ENCODE assay signal across 36 mouse cellular contexts in genomic region chr5:123487659-123488395, GRCm38 (mm10). TPM values are rescaled to one million over a fixed set of nuclear protein-coding genes. Genes with fewer than 3 reads are reported as not detected.
DNase-seq lines count a peak whose midpoint lies in the region; ATAC-seq and TF ChIP-seq lines count a peak whose summit lies in the region.
"Had no signal": no experiment of that assay in that cellular context is flagged by ENCODE, and none has a peak within 500 bp of the region (broad histone marks: within the 10 kb centered on the region; RNA-seq: fewer than 3 reads in every experiment).

No protein-coding gene starts in this region.

- H3K4me1 ChIP-seq in midbrain, embryonic 11.5 days (ENCODE audit: control insufficient read depth, insufficient read depth, low read length) = no peaks in the 10 kb centered on the region
- H3K4me1 ChIP-seq in midbrain, postnatal 0 days (ENCODE audit: insufficient read depth, low read length) = peaks cover 5% of the 10 kb centered on the region; the same call in 1 of the 2 replicates

- 83% methylated on average over 11 of the region's 11 CpGs for WGBS in midbrain, embryonic 11.5 days
- 88% methylated on average over 11 of the region's 11 CpGs for WGBS in midbrain, postnatal 0 days

- TF ChIP-seq CTCF in midbrain, postnatal 0 days (IDR thresholded peaks at IDR 0.05) = no peak

- H3K4me3 ChIP-seq in midbrain, embryonic 11.5 days (ENCODE audit: low read depth, low read length) = no peak overlapping the region
- H3K4me3 ChIP-seq in midbrain, postnatal 0 days (ENCODE audit: low read depth, low read length) = no peak overlapping the region
- H3K4me3 ChIP-seq: gastrocnemius, adult 2 months; heart, adult 2 months; heart, embryonic 10.5 days; heart, embryonic 13.5 days; hindbrain, embryonic 12.5 days; hindbrain, embryonic 15.5 days had no signal

- ATAC-seq in midbrain, embryonic 11.5 days (ENCODE audit: low FRiP score) = no peak
- ATAC-seq in midbrain, postnatal 0 days (ENCODE audit: low FRiP score) = no peak
- peak; percentile 61 for ATAC-seq in granulocyte monocyte progenitor cell, adult 5-6 weeks (replicated peaks; ENCODE audit: poor library complexity, severe bottlenecking)
- no peak for ATAC-seq in erythroid progenitor cell, adult 5-6 weeks (replicated peaks; ENCODE audit: low FRiP score, poor library complexity, severe bottlenecking)
- ATAC-seq: forebrain, embryonic 14.5 days; forebrain, postnatal 0 days; intestine, postnatal 0 days; Patski had no signal

- H3K27me3 ChIP-seq in midbrain, embryonic 11.5 days (ENCODE audit: control insufficient read depth, insufficient read depth, low read length) = no peaks in the 10 kb centered on the region
- no peaks in the 10 kb centered on the region for H3K27me3 ChIP-seq in midbrain, postnatal 0 days (ENCODE audit: insufficient read depth, low read length)
- H3K27me3 ChIP-seq in splenic B cell, adult 2 months (ENCODE audit: control insufficient read depth, insufficient read depth, low read length, poor library complexity, severe bottlenecking) = no peaks in the 10 kb centered on the region; the same call in 1 of the 2 replicates
- H3K27me3 ChIP-seq: hindbrain, embryonic 15.5 days had no signal

- DNase-seq in midbrain, embryonic 11.5 days (ENCODE audit: low spot score, missing footprints) = peak; percentile 68
- DNase-seq in midbrain, postnatal 0 days (ENCODE audit: low spot score) = no peak
- peak; percentile 39 for DNase-seq in splenic B cell, adult 2 months (ENCODE audit: low read depth, low spot score)
- no peak for DNase-seq in adrenal gland, postnatal 4 days (ENCODE audit: low spot score in 2 of 2)
- DNase-seq: adrenal gland, postnatal 10 days; adrenal gland, postnatal 36 days; cerebellum, adult 11 months; cerebellum, adult 2 months; cerebellum, adult 9-11 months; cerebellum, postnatal 25 days; embryo, embryonic 11 days; forebrain, postnatal 0 days; gastrocnemius, adult 2 months; gastrocnemius, postnatal 14 days; heart, adult 2 months had no signal

- no peaks in the 10 kb centered on the region for H3K9me3 ChIP-seq in midbrain, embryonic 11.5 days (ENCODE audit: control insufficient read depth, low read length)
- no peaks in the 10 kb centered on the region for H3K9me3 ChIP-seq in midbrain, postnatal 0 days (ENCODE audit: low read length)
- H3K9me3 ChIP-seq: heart, embryonic 10.5 days; heart, embryonic 13.5 days; hindbrain, embryonic 12.5 days; hindbrain, embryonic 15.5 days had no signal

- no peak overlapping the region for H3K4me2 ChIP-seq in midbrain, embryonic 11.5 days
- no peak overlapping the region for H3K4me2 ChIP-seq in midbrain, postnatal 0 days (ENCODE audit: low read depth, low read length, poor library complexity, severe bottlenecking)
- H3K4me2 ChIP-seq: heart, embryonic 13.5 days; hindbrain, embryonic 12.5 days; hindbrain, embryonic 15.5 days had no signal

- H3K27ac ChIP-seq in midbrain, embryonic 11.5 days (ENCODE audit: low read depth, low read length) = no peak overlapping the region
- no peak overlapping the region for H3K27ac ChIP-seq in midbrain, postnatal 0 days (ENCODE audit: low read depth, low read length)
- H3K27ac ChIP-seq: gastrocnemius, adult 2 months; heart, adult 2 months; heart, embryonic 10.5 days; heart, embryonic 13.5 days; hindbrain, embryonic 12.5 days; hindbrain, embryonic 15.5 days had no signal

- H3K36me3 ChIP-seq in midbrain, embryonic 11.5 days (ENCODE audit: control insufficient read depth, insufficient read depth, low read length) = no peaks in the 10 kb centered on the region
- no peaks in the 10 kb centered on the region for H3K36me3 ChIP-seq in midbrain, postnatal 0 days (ENCODE audit: insufficient read depth, low read length)
- no peaks in the 10 kb centered on the region for H3K36me3 ChIP-seq in splenic B cell, adult 2 months (ENCODE audit: control insufficient read depth, insufficient read depth, low read length, poor library complexity, severe bottlenecking)
- H3K36me3 ChIP-seq: heart, embryonic 10.5 days; heart, embryonic 13.5 days; hindbrain, embryonic 12.5 days; hindbrain, embryonic 15.5 days had no signal

- no peak overlapping the region for H3K9ac ChIP-seq in midbrain, embryonic 11.5 days (ENCODE audit: low read length)
- no peak overlapping the region for H3K9ac ChIP-seq in midbrain, postnatal 0 days (replicated peaks; ENCODE audit: low read length, poor library complexity, severe bottlenecking)
- H3K9ac ChIP-seq: forebrain, postnatal 0 days; heart, embryonic 13.5 days; hindbrain, embryonic 12.5 days; hindbrain, embryonic 15.5 days had no signal

RNA-seq across cellular contexts. Expression of gene Lrrc43, which starts 1.3 kb away (rescaled TPM):
- polyA plus RNA-seq in midbrain, embryonic 11.5 days (2014; fragmentation: Nextera tagmentation; extraction: Ambion mirVana) = not detected in 2 replicates
- total RNA-seq in midbrain, postnatal 0 days (2014; rRNA removed) = 0.61 and 0.77 TPM in 2 replicates
- polyA plus RNA-seq in midbrain, postnatal 0 days (2015; fragmentation: Nextera tagmentation; extraction: Ambion mirVana) = 1.2 and 1.3 TPM in 2 replicates
- total RNA-seq in granulocyte monocyte progenitor cell, adult 5-6 weeks (2014; fragmentation: Nextera tagmentation) = not detected in 2 replicates
- not detected in 2 replicates for total RNA-seq in granulocyte monocyte progenitor cell, adult 5-6 weeks (2017)
- not detected for total RNA-seq in adrenal gland, postnatal 4 days (2021)
- total RNA-seq in erythroid progenitor cell, adult 5-6 weeks (2015; ENCODE audit: low replicate concordance) = not detected in 2 replicates
- total RNA-seq in erythroid progenitor cell, adult 5-6 weeks (2017; ENCODE audit: low replicate concordance) = not detected in 2 replicates
- total RNA-seq: adrenal gland, adult 18-20 months; adrenal gland, postnatal 10 days; adrenal gland, postnatal 36 days; ES-E14; gastrocnemius, adult 2 months; gastrocnemius, postnatal 14 days; gastrocnemius, postnatal 4 days; heart, adult 2 months; heart, postnatal 25 days; hematopoietic stem cell, adult 5-6 weeks had no signal
- polyA plus RNA-seq: embryonic facial prominence, embryonic 11.5 days; forebrain, embryonic 11.5 days; heart, embryonic 10.5 days; heart, embryonic 13.5 days; intestine, embryonic 14.5 days; intestine, postnatal 0 days; Patski had no signal

RNA-seq across cellular contexts. Expression of gene Il31, which starts 1.5 kb away (rescaled TPM):
- not detected in 2 replicates for polyA plus RNA-seq in midbrain, embryonic 11.5 days (2014; fragmentation: Nextera tagmentation; extraction: Ambion mirVana)
- total RNA-seq in midbrain, postnatal 0 days (2014; rRNA removed) = not detected in 2 replicates
- polyA plus RNA-seq in midbrain, postnatal 0 days (2015; fragmentation: Nextera tagmentation; extraction: Ambion mirVana) = not detected in 2 replicates
- total RNA-seq in granulocyte monocyte progenitor cell, adult 5-6 weeks (2014; fragmentation: Nextera tagmentation) = not detected in 2 replicates
- not detected in 2 replicates for total RNA-seq in granulocyte monocyte progenitor cell, adult 5-6 weeks (2017)
- total RNA-seq in adrenal gland, postnatal 4 days (2021) = not detected
- not detected in 2 replicates for total RNA-seq in erythroid progenitor cell, adult 5-6 weeks (2015; ENCODE audit: low replicate concordance)
- total RNA-seq in erythroid progenitor cell, adult 5-6 weeks (2017; ENCODE audit: low replicate concordance) = not detected in 2 replicates
- total RNA-seq: adrenal gland, adult 18-20 months; adrenal gland, postnatal 10 days; adrenal gland, postnatal 36 days; ES-E14; forebrain, postnatal 0 days; gastrocnemius, adult 2 months; gastrocnemius, postnatal 14 days; gastrocnemius, postnatal 4 days; heart, adult 2 months; heart, postnatal 25 days; hematopoietic stem cell, adult 5-6 weeks had no signal
- polyA plus RNA-seq: cerebellum, adult 2 months; cortical plate, adult 2 months; embryonic facial prominence, embryonic 11.5 days; embryonic facial prominence, embryonic 14.5 days; forebrain, embryonic 11.5 days; forebrain, embryonic 14.5 days; forebrain, postnatal 0 days; frontal cortex, adult 2 months; heart, adult 2 months; heart, embryonic 10.5 days; heart, embryonic 13.5 days; heart, embryonic 16.5 days; hindbrain, embryonic 12.5 days; hindbrain, embryonic 15.5 days; intestine, embryonic 14.5 days; intestine, postnatal 0 days; Patski had no signal

RNA-seq across cellular contexts. Expression of gene B3gnt4, which starts 22.4 kb away (rescaled TPM):
- 0.88 and 1.1 TPM in 2 replicates for polyA plus RNA-seq in midbrain, embryonic 11.5 days (2014; fragmentation: Nextera tagmentation; extraction: Ambion mirVana)
- 3.9 and 5.3 TPM in 2 replicates for total RNA-seq in midbrain, postnatal 0 days (2014; rRNA removed)
- polyA plus RNA-seq in midbrain, postnatal 0 days (2015; fragmentation: Nextera tagmentation; extraction: Ambion mirVana) = 1.3 and 1.4 TPM in 2 replicates
- total RNA-seq in granulocyte monocyte progenitor cell, adult 5-6 weeks (2014; fragmentation: Nextera tagmentation) = not detected in 2 replicates
- total RNA-seq in granulocyte monocyte progenitor cell, adult 5-6 weeks (2017) = not detected in 2 replicates
- total RNA-seq in adrenal gland, postnatal 4 days (2021) = under 1 TPM; 0.48 to 0.56 TPM
- not detected in 2 replicates for total RNA-seq in erythroid progenitor cell, adult 5-6 weeks (2015; ENCODE audit: low replicate concordance)
- total RNA-seq in erythroid progenitor cell, adult 5-6 weeks (2017; ENCODE audit: low replicate concordance) = not detected in 2 replicates
- total RNA-seq: gastrocnemius, adult 2 months; gastrocnemius, postnatal 14 days; gastrocnemius, postnatal 4 days; heart, adult 2 months; heart, postnatal 25 days; hematopoietic stem cell, adult 5-6 weeks had no signal

RNA-seq across cellular contexts. Expression of gene Diablo, which starts 36.1 kb away (rescaled TPM):
- 167 and 169 TPM in 2 replicates for polyA plus RNA-seq in midbrain, embryonic 11.5 days (2014; fragmentation: Nextera tagmentation; extraction: Ambion mirVana)
- total RNA-seq in midbrain, postnatal 0 days (2014; rRNA removed) = 77.6 and 81.1 TPM in 2 replicates
- 87.2 and 89.5 TPM in 2 replicates for polyA plus RNA-seq in midbrain, postnatal 0 days (2015; fragmentation: Nextera tagmentation; extraction: Ambion mirVana)
- 29.0 and 61.6 TPM in 2 replicates for total RNA-seq in granulocyte monocyte progenitor cell, adult 5-6 weeks (2014; fragmentation: Nextera tagmentation)
- 54.6 and 62.5 TPM in 2 replicates for total RNA-seq in granulocyte monocyte progenitor cell, adult 5-6 weeks (2017)
- total RNA-seq in adrenal gland, postnatal 4 days (2021) = 10 to 100 TPM; 91.8 to 92.2 TPM
- total RNA-seq in erythroid progenitor cell, adult 5-6 weeks (2015; ENCODE audit: low replicate concordance) = 13.0 and 28.8 TPM in 2 replicates
- 27.0 and 49.5 TPM in 2 replicates for total RNA-seq in erythroid progenitor cell, adult 5-6 weeks (2017; ENCODE audit: low replicate concordance)

RNA-seq across cellular contexts. Expression of gene Gm49027, which starts 37.5 kb away (rescaled TPM):
- 0.44 and 0.72 TPM in 2 replicates for polyA plus RNA-seq in midbrain, embryonic 11.5 days (2014; fragmentation: Nextera tagmentation; extraction: Ambion mirVana)
- total RNA-seq in midbrain, postnatal 0 days (2014; rRNA removed) = 0.93 and 2.1 TPM in 2 replicates
- polyA plus RNA-seq in midbrain, postnatal 0 days (2015; fragmentation: Nextera tagmentation; extraction: Ambion mirVana) = 0.18 and 0.43 TPM in 2 replicates
- total RNA-seq in granulocyte monocyte progenitor cell, adult 5-6 weeks (2014; fragmentation: Nextera tagmentation) = not detected in 2 replicates
- not detected in 2 replicates for total RNA-seq in granulocyte monocyte progenitor cell, adult 5-6 weeks (2017)
- 10 to 100 TPM; 22.5 to 31.9 TPM for total RNA-seq in adrenal gland, postnatal 4 days (2021)
- total RNA-seq in erythroid progenitor cell, adult 5-6 weeks (2015; ENCODE audit: low replicate concordance) = not detected in 2 replicates
- total RNA-seq in erythroid progenitor cell, adult 5-6 weeks (2017; ENCODE audit: low replicate concordance) = not detected in 2 replicates
- total RNA-seq: heart, postnatal 25 days; hematopoietic stem cell, adult 5-6 weeks had no signal

Comparison
In these comparisons a context has a peak if more than half of its experiments do, and no peak if none do; other contexts are left out.
1. DNase-seq: peak in midbrain, embryonic 11.5 days (single experiment) and splenic B cell, adult 2 months (single experiment); none in midbrain, postnatal 0 days (single experiment) and adrenal gland, postnatal 4 days (0 of 2).